Mouse (Mus musculus): ENCODE data around the gene Actr1b. TPM values are rescaled to one million over a fixed set of nuclear protein-coding genes. Genes with fewer than 3 reads are reported as not detected.

Actr1b gene
- polyA plus RNA-seq (2015; fragmentation: Nextera tagmentation; extraction: Ambion mirVana): 70.4 and 83.2 TPM in 2 replicates

DNA sequence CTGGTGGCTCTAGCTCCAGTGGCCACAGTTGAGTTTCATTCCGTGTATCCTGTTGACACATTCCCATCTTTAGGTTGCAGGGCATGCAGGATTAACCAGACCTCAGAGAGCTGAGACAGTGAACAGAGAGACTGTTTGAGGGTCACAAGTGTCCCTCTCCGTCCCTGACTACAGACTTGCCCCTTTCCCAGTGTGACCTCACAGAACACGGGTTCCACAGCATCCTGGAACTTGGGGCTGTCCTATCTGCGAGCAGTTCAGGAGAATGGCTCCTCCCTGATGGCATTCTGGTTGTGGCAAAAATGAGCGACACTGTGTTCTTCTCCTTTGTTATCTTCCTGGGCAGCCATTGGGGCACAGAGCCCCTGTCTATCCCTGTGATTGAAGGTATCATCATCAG, at the start of gene Actr1b:
Gene Actr1b, minus strand, starts transcription at position 112 of the 400 bp plus-strand sequence.

DNA sequence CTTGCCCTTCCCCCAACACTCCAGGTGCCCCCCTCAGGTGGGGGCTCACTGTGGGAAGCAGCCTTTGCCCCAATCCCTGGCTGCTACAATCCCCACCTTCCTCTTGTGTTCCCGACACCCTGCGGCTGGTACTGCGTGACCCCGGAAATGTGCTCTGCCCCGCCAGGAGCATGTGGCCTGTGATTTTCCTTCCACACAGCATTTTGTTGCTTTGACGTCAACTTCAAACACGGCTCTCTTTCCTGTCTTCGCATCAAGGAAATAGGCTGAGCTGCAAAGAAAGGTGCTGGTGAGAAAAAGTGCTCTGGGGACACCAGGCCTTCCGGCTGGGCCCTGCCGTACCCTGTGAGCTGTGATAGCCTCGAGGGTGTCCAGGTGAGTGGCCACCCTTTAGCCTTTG, 47.3 kb upstream of the Actr1b start, which contains the start of gene Zap70:
Gene Zap70, plus strand, starts transcription at position 231 of the 400 bp plus-strand sequence.

GRCm38 (mm10) chr1:36709854-36710280, 4.4 kb downstream of the Actr1b start, which contains the start of gene 4933424G06Rik:
Gene 4933424G06Rik (plus strand): TSS chr1:36710149.

GRCm38 (mm10) chr1:36691271-36692155, 22.7 kb downstream of the Actr1b start, which contains the start of gene Cox5b:
Gene Cox5b (plus strand): TSS chr1:36691449.

DNA sequence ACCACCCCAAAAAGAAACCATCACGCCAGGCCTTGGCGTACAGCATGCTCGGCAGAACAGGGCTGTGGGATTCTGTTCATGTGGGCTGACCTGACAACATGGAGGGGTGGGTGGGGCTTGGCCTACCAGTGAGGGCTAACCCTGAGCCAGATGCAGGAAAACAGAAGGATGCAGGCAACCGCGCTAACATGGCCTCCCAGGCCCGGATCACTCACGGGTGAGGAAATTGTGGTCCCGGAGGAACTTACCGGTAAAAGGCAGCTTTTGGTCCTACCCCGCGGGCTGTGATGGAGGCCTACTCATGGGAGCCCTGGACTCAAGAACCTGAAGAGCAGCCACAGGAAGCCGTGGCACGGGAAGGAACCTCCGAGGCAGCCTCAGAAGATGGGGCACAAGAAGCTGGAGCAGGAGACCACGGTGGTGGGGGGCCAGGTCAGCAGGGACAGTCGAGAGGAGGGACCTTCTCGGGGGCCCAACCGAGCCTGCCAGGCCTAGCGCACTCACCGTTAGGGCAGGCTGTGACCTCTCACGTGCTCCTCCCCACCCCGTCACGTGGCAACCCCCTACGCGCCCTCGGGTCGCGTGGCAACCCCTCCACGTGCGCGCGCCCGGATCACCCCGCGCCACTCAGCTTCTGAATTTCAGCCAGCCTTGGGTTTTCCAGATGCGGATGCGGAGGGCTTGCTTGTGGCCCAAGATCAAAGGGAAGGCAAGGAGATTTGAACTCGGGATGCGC, 31.4 kb downstream of the Actr1b start, which contains the start of gene Fam178b:
Gene Fam178b, minus strand, starts transcription at position 564 of the 736 bp plus-strand sequence.

Small RNA genes within 50 kb of the gene (microRNA-seq; reads per million reads assigned to microRNA genes)
- not detected for gene Gm24133 (ENCODE audit: borderline replicate concordance, insufficient number of aligned reads)

Other genes with a start within 250 kb of the Actr1b start
- 4.1 and 6.3 TPM in 2 replicates for gene Cnnm4, start 242.8 kb downstream of the Actr1b start, polyA plus RNA-seq (2015; fragmentation: Nextera tagmentation; extraction: Ambion mirVana)
- 3.9 and 4.6 TPM in 2 replicates for gene Cnnm3, start 202.6 kb downstream of the Actr1b start, polyA plus RNA-seq (2015; fragmentation: Nextera tagmentation; extraction: Ambion mirVana)
- gene Ankrd23, start 177.5 kb downstream of the Actr1b start, polyA plus RNA-seq (2015; fragmentation: Nextera tagmentation; extraction: Ambion mirVana): 5.6 and 17.0 TPM in 2 replicates
- gene Gm42417, start 175.0 kb downstream of the Actr1b start, polyA plus RNA-seq (2015; fragmentation: Nextera tagmentation; extraction: Ambion mirVana): 0.20 and 0.50 TPM in 2 replicates
- 22.3 and 26.6 TPM in 2 replicates for gene Ankrd39, start 167.0 kb downstream of the Actr1b start, polyA plus RNA-seq (2015; fragmentation: Nextera tagmentation; extraction: Ambion mirVana)
- gene Sema4c, start 156.1 kb downstream of the Actr1b start, polyA plus RNA-seq (2015; fragmentation: Nextera tagmentation; extraction: Ambion mirVana): 8.9 and 11.4 TPM in 2 replicates
- 0.99 and 1.3 TPM in 2 replicates for gene Fam178b, start 31.2 kb downstream of the Actr1b start, polyA plus RNA-seq (2015; fragmentation: Nextera tagmentation; extraction: Ambion mirVana)
- 622 and 782 TPM in 2 replicates for gene Cox5b, start 23.0 kb downstream of the Actr1b start, polyA plus RNA-seq (2015; fragmentation: Nextera tagmentation; extraction: Ambion mirVana)
- 0.23 and 0.77 TPM in 2 replicates for gene 4933424G06Rik, start 4.3 kb downstream of the Actr1b start, polyA plus RNA-seq (2015; fragmentation: Nextera tagmentation; extraction: Ambion mirVana)
- gene Zap70, start 47.4 kb upstream of the Actr1b start, polyA plus RNA-seq (2015; fragmentation: Nextera tagmentation; extraction: Ambion mirVana): 0.54 and 0.81 TPM in 2 replicates
- 8.3 and 8.4 TPM in 2 replicates for gene Tmem131, start 229.2 kb upstream of the Actr1b start, polyA plus RNA-seq (2015; fragmentation: Nextera tagmentation; extraction: Ambion mirVana)

Measured in adrenal gland, postnatal 0 days (tissue).